Mouse (Mus musculus) midbrain, postnatal 0 days (tissue): Measurements from ENCODE around the gene Islr2. TPM values are rescaled to one million over a fixed set of nuclear protein-coding genes. Genes with fewer than 3 reads are reported as not detected.

Source experiments
- ATAC-seq: fragments of 200-750 bp; cut with Nextera tagmentation; 2 replicates; pipeline ENCODE4 v1.8.0; 2017; ENCODE audit warnings: moderate number of reproducible peaks, mild to moderate bottlenecking, moderate TSS enrichment, moderate library complexity; ENCODE audit not compliant: low FRiP score
- DNase-seq: peaks from one replicate; pipeline ENCODE4 v3.0.0-alpha.2; 2015; ENCODE audit warnings: low spot score
- H3K27ac ChIP-seq: fragments of 300-500 bp; sonication (generic); 2 replicates; pipeline ENCODE4 v1.5.1; 2014; ENCODE audit warnings: low read depth, mild to moderate bottlenecking, low read length, mixed read lengths
- H3K27me3 ChIP-seq: fragments of 300-500 bp; sonication (generic); 2 replicates; pipeline ENCODE4 v1.6.1; 2014; ENCODE audit warnings: low read length, control low read depth, mixed read lengths; ENCODE audit not compliant: insufficient read depth
- H3K36me3 ChIP-seq: fragments of 300-500 bp; sonication (generic); 2 replicates; pipeline ENCODE4 v1.6.1; 2014; ENCODE audit warnings: low read length, control low read depth, mixed read lengths; ENCODE audit not compliant: insufficient read depth
- H3K4me1 ChIP-seq: fragments of 300-500 bp; sonication (generic); 2 replicates; pipeline ENCODE4 v1.6.1; 2014; ENCODE audit warnings: mild to moderate bottlenecking, control low read depth, antibody characterized with exemption, low read length, mixed read lengths; ENCODE audit not compliant: insufficient read depth
- H3K4me2 ChIP-seq: fragments of 300-500 bp; sonication (generic); 2 replicates; pipeline ENCODE4 v1.6.1; 2014; ENCODE audit warnings: low read depth, mild to moderate bottlenecking, low read length, mixed read lengths; ENCODE audit not compliant: poor library complexity, severe bottlenecking
- H3K4me3 ChIP-seq: fragments of 300-500 bp; sonication (generic); 2 replicates; pipeline ENCODE4 v1.5.1; 2014; ENCODE audit warnings: low read depth, mild to moderate bottlenecking, low read length, moderate library complexity
- H3K9ac ChIP-seq: fragments of 300-500 bp; sonication (generic); replicated peaks from 2 replicates; pipeline ENCODE4 v1.6.1; 2014; ENCODE audit warnings: mild to moderate bottlenecking, low read length, moderate library complexity, mixed read lengths; ENCODE audit not compliant: poor library complexity, severe bottlenecking
- H3K9me3 ChIP-seq: fragments of 300-500 bp; sonication (generic); 2 replicates; pipeline ENCODE4 v1.6.1; 2016; ENCODE audit warnings: low read length, control low read depth
- CTCF ChIP-seq: IDR thresholded peaks from 2 replicates; pipeline ENCODE4 v1.5.1; 2016; ENCODE audit warnings: antibody characterized with exemption, mild to moderate bottlenecking
- WGBS: fragments of 180-500 bp; shearing (Covaris S2); extraction: QIAGEN DNeasy Blood & Tissue Kit; methylation state at CpG from one replicate; pipeline ENCODE4 v1.1.7; 2014; 5-methylcytosine and 5-hydroxymethylcytosine counted together
- polyA plus RNA-seq: library from polyadenylated mRNA; unstranded; fragments of >200 nt; fragmentation: Nextera tagmentation; extraction: Ambion mirVana; gene quantifications from 2 replicates; pipeline ENCODE4 v1.2.1, GENCODE M21; 2015
- total RNA-seq: library from RNA; depleted of rRNA; stranded (reverse); fragments of >200 nt; gene quantifications from 2 replicates; pipeline ENCODE4 v1.2.3, GENCODE M21; 2014

Islr2 gene
- total and polyA plus RNA-seq, 2 experiments from 2014 or later, result 18.1 to 267 TPM

GRCm38 (mm10) chr9:58242696-58243095, 38.6 kb upstream of the Islr2 start:
- 90% methylated on average over 5 of the region's 5 CpGs for WGBS
- H3K9me3 ChIP-seq, result no peaks in the 10 kb centered on the region

GRCm38 (mm10) chr9:58241780-58242485, 37.8 kb upstream of the Islr2 start:
- 44% methylated on average over 9 of the region's 9 CpGs for WGBS
- no peaks in the 10 kb centered on the region for H3K4me1 ChIP-seq
- no peaks in the 10 kb centered on the region for H3K36me3 ChIP-seq
- no peak for ATAC-seq
- H3K4me2 ChIP-seq, result no peak overlapping the region
- TF ChIP-seq CTCF, result no peak
- no peaks in the 10 kb centered on the region for H3K9me3 ChIP-seq
- 0 out of 2 replicates have a peak overlapping the region, but pooled peaks have one; percentile 18 for H3K27ac ChIP-seq
- H3K9ac ChIP-seq, result no peak overlapping the region
- no peak overlapping the region for H3K4me3 ChIP-seq
- no peaks in the 10 kb centered on the region for H3K27me3 ChIP-seq
- peak; percentile 47 for DNase-seq

More at GRCm38 (mm10) chr9:58242696-58243095, 38.6 kb upstream of the Islr2 start:
- no peak for DNase-seq
- no peak overlapping the region for H3K9ac ChIP-seq
- H3K27me3 ChIP-seq, result no peaks in the 10 kb centered on the region
- TF ChIP-seq CTCF, result no peak
- no peak overlapping the region for H3K27ac ChIP-seq
- H3K4me2 ChIP-seq, result no peak overlapping the region
- ATAC-seq, result no peak
- H3K4me3 ChIP-seq, result no peak overlapping the region
- H3K4me1 ChIP-seq, result peaks cover 4% of the 10 kb centered on the region; the same call in 1 of the 2 replicates
- H3K36me3 ChIP-seq, result no peaks in the 10 kb centered on the region

- 97% methylated on average over 28 of the region's 28 CpGs for WGBS
- DNase-seq (no peak), ATAC-seq (no peak)
- Histone ChIP-seq H3K4me2 (no peak overlapping the region), H3K4me3 (no peak overlapping the region), H3K36me3 (0 out of 2 replicates have a peak, but pooled peaks cover 7% of the 10 kb centered on the region), H3K9ac (no peak overlapping the region), H3K9me3 (no peaks in the 10 kb centered on the region), H3K27me3 (no peaks in the 10 kb centered on the region), H3K27ac (no peak overlapping the region), H3K4me1 (no peaks in the 10 kb centered on the region)
- TF ChIP-seq CTCF, result no peak
Observed at GRCm38 (mm10) chr9:58234502-58235015, 30.4 kb upstream of the Islr2 start.

- ATAC-seq (no peak), DNase-seq (no peak)
- no peaks in the 10 kb centered on the region for H3K9me3 ChIP-seq
- no peak for TF ChIP-seq CTCF
- H3K4me2 ChIP-seq, result no peak overlapping the region
- H3K9ac ChIP-seq, result no peak overlapping the region
- no peaks in the 10 kb centered on the region for H3K27me3 ChIP-seq
- no peak overlapping the region for H3K4me3 ChIP-seq
- 74% methylated on average over 5 of the region's 5 CpGs for WGBS
- H3K27ac ChIP-seq, result no peak overlapping the region
- H3K4me1 ChIP-seq, result no peaks in the 10 kb centered on the region
- H3K36me3 ChIP-seq, result 0 out of 2 replicates have a peak, but pooled peaks cover 7% of the 10 kb centered on the region
Observed at GRCm38 (mm10) chr9:58232374-58232773, 28.3 kb upstream of the Islr2 start.

- Histone ChIP-seq H3K4me1 (no peaks in the 10 kb centered on the region), H3K4me3 (no peak overlapping the region), H3K9me3 (no peaks in the 10 kb centered on the region), H3K27me3 (no peaks in the 10 kb centered on the region), H3K27ac (no peak overlapping the region), H3K9ac (no peak overlapping the region), H3K36me3 (0 out of 2 replicates have a peak, but pooled peaks cover 7% of the 10 kb centered on the region), H3K4me2 (no peak overlapping the region)
- TF ChIP-seq CTCF, result no peak
- WGBS, result 76% methylated on average over 6 of the region's 6 CpGs
- DNase-seq, result no peak
- no peak for ATAC-seq
Observed at GRCm38 (mm10) chr9:58231746-58232145, 27.6 kb upstream of the Islr2 start.

- 95% methylated on average over 9 of the region's 9 CpGs for WGBS
Observed at GRCm38 (mm10) chr9:58228777-58229466, 24.8 kb upstream of the Islr2 start.

More at GRCm38 (mm10) chr9:58228777-58229466, 24.8 kb upstream of the Islr2 start:
- 0 out of 2 replicates have a peak, but pooled peaks cover 5% of the 10 kb centered on the region for H3K36me3 ChIP-seq
- H3K27me3 ChIP-seq, result no peaks in the 10 kb centered on the region
- H3K4me3 ChIP-seq, result no peak overlapping the region
- no peak overlapping the region for H3K9ac ChIP-seq
- DNase-seq (no peak), ATAC-seq (no peak)
- no peaks in the 10 kb centered on the region for H3K4me1 ChIP-seq
- no peak overlapping the region for H3K27ac ChIP-seq
- H3K4me2 ChIP-seq, result no peak overlapping the region
- TF ChIP-seq CTCF, result no peak
- H3K9me3 ChIP-seq, result no peaks in the 10 kb centered on the region
